Comparison of ENCODE assay signal across 16 mouse cellular contexts in genomic region chr4:102898987-102899386, GRCm38 (mm10).
DNase-seq lines count a peak whose midpoint lies in the region.
"Had no signal": no experiment of that assay in that cellular context is flagged by ENCODE, and none has a peak within 500 bp of the region (broad histone marks: within the 10 kb centered on the region; RNA-seq: fewer than 3 reads in every experiment).

No protein-coding gene starts in this region.

- no peaks in the 10 kb centered on the region for H3K27me3 ChIP-seq in heart, embryonic 10.5 days (ENCODE audit: insufficient read depth, poor library complexity, severe bottlenecking)
- H3K27me3 ChIP-seq: embryonic facial prominence, embryonic 12.5 days; forebrain, embryonic 15.5 days; hindbrain, embryonic 12.5 days; liver, embryonic 13.5 days; lung, embryonic 15.5 days had no signal

- peaks cover 4% of the 10 kb centered on the region; the same call in 1 of the 2 replicates for H3K4me1 ChIP-seq in heart, embryonic 10.5 days
- H3K4me1 ChIP-seq: embryonic facial prominence, embryonic 12.5 days; forebrain, embryonic 15.5 days; hindbrain, embryonic 12.5 days; liver, embryonic 13.5 days; lung, embryonic 15.5 days had no signal

- H3K9me3 ChIP-seq in heart, embryonic 10.5 days, result 0 out of 2 replicates have a peak, but pooled peaks cover 4% of the 10 kb centered on the region
- H3K9me3 ChIP-seq: lung, embryonic 15.5 days had no signal

- 78% methylated on average over 4 of the region's 4 CpGs for WGBS in heart, embryonic 10.5 days

- H3K36me3 ChIP-seq in heart, embryonic 10.5 days, result no peaks in the 10 kb centered on the region
- H3K36me3 ChIP-seq: embryonic facial prominence, embryonic 12.5 days; liver, embryonic 13.5 days; lung, embryonic 15.5 days had no signal

- no peak overlapping the region for H3K4me3 ChIP-seq in heart, embryonic 10.5 days
- H3K4me3 ChIP-seq: embryonic facial prominence, embryonic 12.5 days; forebrain, embryonic 15.5 days; hindbrain, embryonic 12.5 days; liver, embryonic 13.5 days; lung, embryonic 15.5 days had no signal

- DNase-seq in heart, embryonic 10.5 days (ENCODE audit: low spot score), result no peak
- no peak for DNase-seq in heart, postnatal 14 days
- peak; percentile 10 for DNase-seq in adipocyte (ENCODE audit: low spot score)
- DNase-seq in adrenal gland, postnatal 10 days, result peak; percentile 49
- peak; percentile 90 to 91 for DNase-seq in kidney, postnatal 25 days
- no peak for DNase-seq in layer of hippocampus, adult 9-10 months (ENCODE audit: low spot score)
- no peak for DNase-seq in embryo, embryonic 9.5 days (ENCODE audit: extremely low spot score)
- DNase-seq: B cell, adult 2 months; cerebellum, adult 18-20 months; left cerebral cortex, postnatal 4 days; liver, embryonic 13.5 days; thymus, postnatal 4 days had no signal

- intact Hi-C loops in heart, postnatal 14 days (cut with DNase I), result no loop called here

- peak overlapping the region; percentile 13; the same call in 1 of the 2 replicates for H3K27ac ChIP-seq in heart, embryonic 10.5 days
- H3K27ac ChIP-seq: embryonic facial prominence, embryonic 12.5 days; forebrain, embryonic 15.5 days; hindbrain, embryonic 12.5 days; liver, embryonic 13.5 days; lung, embryonic 15.5 days had no signal

Comparison
In these comparisons a context has a peak if more than half of its experiments do, and no peak if none do; other contexts are left out.
1. DNase-seq: peak in adipocyte (single experiment), adrenal gland, postnatal 10 days (single experiment) and kidney, postnatal 25 days (2 of 2); none in heart, embryonic 10.5 days (single experiment), heart, postnatal 14 days (0 of 2), layer of hippocampus, adult 9-10 months (single experiment) and embryo, embryonic 9.5 days (single experiment).